Mouse (Mus musculus): Measurements from ENCODE around the gene Mylk4.

Gene Mylk4

GRCm38 (mm10) chr13:32783816-32784215, at the start of gene Mylk4:
Gene Mylk4, minus strand, starts transcription at chr13:32783954.
- DNase-seq (ENCODE audit: low read depth) = no peak

GRCm38 (mm10) chr13:32833237-32833636, 49.5 kb upstream of the Mylk4 start:
- no peak for DNase-seq (ENCODE audit: low read depth)

- no peak for DNase-seq (ENCODE audit: low read depth)
Observed at GRCm38 (mm10) chr13:32832776-32833175, 49.0 kb upstream of the Mylk4 start.

GRCm38 (mm10) chr13:32831505-32832273, 47.9 kb upstream of the Mylk4 start:
- DNase-seq (ENCODE audit: low read depth) = no peak

- DNase-seq (ENCODE audit: low read depth) = peak; percentile 11
Observed at GRCm38 (mm10) chr13:32828886-32829285, 45.1 kb upstream of the Mylk4 start.

GRCm38 (mm10) chr13:32827951-32828350, 44.2 kb upstream of the Mylk4 start:
- DNase-seq (ENCODE audit: low read depth) = peak; percentile 54

GRCm38 (mm10) chr13:32827111-32827822, 43.5 kb upstream of the Mylk4 start:
- DNase-seq (ENCODE audit: low read depth) = no peak

- DNase-seq (ENCODE audit: low read depth) = no peak
Observed at GRCm38 (mm10) chr13:32825546-32825945, 41.8 kb upstream of the Mylk4 start.

GRCm38 (mm10) chr13:32824377-32825330, 40.9 kb upstream of the Mylk4 start:
- DNase-seq (ENCODE audit: low read depth) = no peak

GRCm38 (mm10) chr13:32823126-32823525, 39.4 kb upstream of the Mylk4 start:
- DNase-seq (ENCODE audit: low read depth) = no peak

GRCm38 (mm10) chr13:32821671-32822070, 37.9 kb upstream of the Mylk4 start:
- no peak for DNase-seq (ENCODE audit: low read depth)

- DNase-seq (ENCODE audit: low read depth) = no peak
Observed at GRCm38 (mm10) chr13:32819926-32820325, 36.2 kb upstream of the Mylk4 start.

GRCm38 (mm10) chr13:32819241-32819640, 35.5 kb upstream of the Mylk4 start:
- DNase-seq (ENCODE audit: low read depth) = no peak

- no peak for DNase-seq (ENCODE audit: low read depth)
Observed at GRCm38 (mm10) chr13:32807624-32808023, 23.9 kb upstream of the Mylk4 start.

GRCm38 (mm10) chr13:32806820-32807219, 23.1 kb upstream of the Mylk4 start:
- DNase-seq (ENCODE audit: low read depth) = no peak

- DNase-seq (ENCODE audit: low read depth) = no peak
Observed at GRCm38 (mm10) chr13:32803701-32804345, 20.1 kb upstream of the Mylk4 start.

- peak; percentile 28 for DNase-seq (ENCODE audit: low read depth)
Observed at GRCm38 (mm10) chr13:32802259-32803081, 18.7 kb upstream of the Mylk4 start, which contains the start of gene D930007J09Rik. Gene D930007J09Rik, minus strand, starts transcription at chr13:32802849.

- DNase-seq (ENCODE audit: low read depth) = peak; percentile 97
Observed at GRCm38 (mm10) chr13:32801693-32802221, 18.0 kb upstream of the Mylk4 start, which contains the start of gene Wrnip1. Gene Wrnip1, plus strand, starts transcription at chr13:32802038.

GRCm38 (mm10) chr13:32800859-32801258, 17.1 kb upstream of the Mylk4 start:
- peak; percentile 44 for DNase-seq (ENCODE audit: low read depth)

- DNase-seq (ENCODE audit: low read depth) = peak; percentile 32
Observed at GRCm38 (mm10) chr13:32799131-32799530, 15.4 kb upstream of the Mylk4 start.

Measured in c-Kit-positive CD71-positive TER-119-negative erythroid progenitor cells, embryonic 14.5 days (primary cell).